Mouse (Mus musculus) granulocyte monocyte progenitor cell, adult 5-6 weeks (primary cell): ENCODE data around the gene Stxbp6. TPM values are rescaled to one million over a fixed set of nuclear protein-coding genes. Genes with fewer than 3 reads are reported as not detected.
A peak's percentile ranks its signal among the peaks of the same experiment; 100 is the strongest.

Experiments
- ATAC-seq: replicated peaks from 2 replicates; pipeline ENCODE4 v1.8.0; 2016; ENCODE audit warnings: mild to moderate bottlenecking, moderate TSS enrichment, inconsistent platforms; ENCODE audit not compliant: poor library complexity, severe bottlenecking
- total RNA-seq, 2 experiments: library from RNA; stranded (forward) in 1 of 2; stranded (reverse) in 1 of 2; fragments of 200-712, 200-1000 nt in 1 of 2; fragments of >200 nt in 1 of 2; fragmentation: Nextera tagmentation in 1 of 2; gene quantifications; 2 replicates each; pipeline ENCODE4 v1.2.3; 2014 to 2017

The Stxbp6 gene
- total RNA-seq, 2 experiments from 2014 or later: 6.4 to 8.3 TPM

- no peak for ATAC-seq
Observed at GRCm38 (mm10) chr12:45001996-45002395, 72.5 kb downstream of the Stxbp6 start.

DNA sequence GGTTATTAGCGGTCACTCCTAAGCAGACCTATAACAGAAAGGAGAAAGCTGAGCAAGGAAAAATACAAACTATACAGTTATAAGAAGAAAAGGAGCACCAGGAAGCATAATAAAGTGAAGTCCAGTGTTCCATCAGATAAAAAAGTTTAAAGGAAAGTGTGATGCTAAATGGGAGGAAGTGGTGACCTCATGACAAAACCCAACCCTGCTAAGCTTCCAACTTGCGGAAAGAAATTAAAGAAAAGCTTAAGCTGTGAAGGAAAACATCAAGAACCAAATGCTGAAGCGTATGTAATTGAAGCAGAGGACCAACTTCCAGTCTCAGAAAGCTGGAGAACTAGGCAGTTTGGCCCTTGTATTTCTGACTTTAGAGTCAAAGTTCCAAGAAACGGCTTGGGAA, 77.1 kb downstream of the Stxbp6 start:
- ATAC-seq: no peak

- ATAC-seq: no peak
Observed at GRCm38 (mm10) chr12:44996897-44997296, 77.6 kb downstream of the Stxbp6 start.

GRCm38 (mm10) chr12:44996274-44996673, 78.2 kb downstream of the Stxbp6 start:
- no peak for ATAC-seq

GRCm38 (mm10) chr12:44993391-44993790, 81.1 kb downstream of the Stxbp6 start:
- peak; percentile 94 for ATAC-seq

- ATAC-seq: 0 out of 2 replicates have a peak, but pooled peaks have one; percentile 16
Observed at GRCm38 (mm10) chr12:44992847-44993246, 81.7 kb downstream of the Stxbp6 start.

- ATAC-seq: no peak
Observed at GRCm38 (mm10) chr12:44990379-44990778, 84.1 kb downstream of the Stxbp6 start.

DNA sequence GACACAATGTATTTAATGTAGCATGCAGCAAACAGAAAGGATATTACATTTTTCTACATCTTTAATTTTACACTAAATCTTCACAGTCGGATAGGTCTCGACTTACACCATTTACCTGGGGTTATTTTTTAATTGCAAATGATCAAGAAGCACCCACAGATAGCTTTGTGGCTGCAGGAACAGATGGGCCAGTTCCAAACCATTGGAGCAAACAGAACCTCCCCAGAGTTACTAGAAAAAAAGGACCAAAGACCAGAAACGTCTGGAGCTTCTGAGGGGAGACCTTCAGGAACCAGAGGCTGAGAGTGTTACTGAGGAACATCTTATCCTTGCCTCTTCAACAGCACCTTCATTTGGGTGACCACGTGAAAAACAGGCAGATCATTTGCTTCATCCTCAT, 85.5 kb downstream of the Stxbp6 start:
- ATAC-seq: no peak

DNA sequence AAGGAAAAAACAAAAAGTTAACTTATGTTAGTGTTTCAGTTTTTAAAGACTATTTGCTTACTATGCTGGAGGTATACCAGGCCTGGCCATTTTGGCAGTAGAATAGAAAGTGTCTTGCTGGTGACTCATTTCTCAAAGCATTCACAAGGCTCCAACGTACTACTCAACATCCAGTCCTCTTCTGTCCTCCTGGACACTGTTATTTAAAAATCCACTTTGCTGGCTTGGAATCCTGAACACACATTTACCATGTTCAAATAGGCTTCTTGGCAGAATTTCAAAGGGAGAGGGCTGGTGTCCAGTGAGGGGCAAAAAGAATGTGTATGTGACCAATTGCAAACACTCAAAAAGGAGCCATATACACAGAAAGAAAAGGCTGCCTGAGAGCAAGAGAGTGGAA, 86.7 kb downstream of the Stxbp6 start:
- no peak for ATAC-seq

GRCm38 (mm10) chr12:44979316-44979848, 95.1 kb downstream of the Stxbp6 start:
- no peak for ATAC-seq

GRCm38 (mm10) chr12:44975266-44975665, 99.2 kb downstream of the Stxbp6 start:
- ATAC-seq: no peak

GRCm38 (mm10) chr12:44971477-44971876, 103.0 kb downstream of the Stxbp6 start:
- ATAC-seq: peak; percentile 53

DNA sequence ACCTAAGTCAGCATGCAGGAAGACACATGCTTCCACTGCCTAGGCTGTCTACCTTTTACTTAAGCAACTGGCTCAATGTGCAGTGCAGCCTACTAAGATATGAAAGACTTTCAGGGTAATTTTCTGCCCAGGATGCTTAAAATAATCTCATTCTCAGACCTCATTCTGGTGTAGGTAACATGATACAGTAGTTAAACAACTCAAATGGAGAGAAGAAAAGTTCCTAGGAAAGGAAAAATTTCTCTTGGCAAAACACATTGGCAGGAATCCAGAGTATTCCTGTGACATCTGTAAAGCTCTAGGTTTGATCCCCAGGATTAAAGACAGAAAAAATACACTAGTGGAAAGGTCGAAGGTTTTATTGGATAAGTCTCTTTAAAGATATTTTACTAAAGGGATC, 107.1 kb downstream of the Stxbp6 start:
- no peak for ATAC-seq

DNA sequence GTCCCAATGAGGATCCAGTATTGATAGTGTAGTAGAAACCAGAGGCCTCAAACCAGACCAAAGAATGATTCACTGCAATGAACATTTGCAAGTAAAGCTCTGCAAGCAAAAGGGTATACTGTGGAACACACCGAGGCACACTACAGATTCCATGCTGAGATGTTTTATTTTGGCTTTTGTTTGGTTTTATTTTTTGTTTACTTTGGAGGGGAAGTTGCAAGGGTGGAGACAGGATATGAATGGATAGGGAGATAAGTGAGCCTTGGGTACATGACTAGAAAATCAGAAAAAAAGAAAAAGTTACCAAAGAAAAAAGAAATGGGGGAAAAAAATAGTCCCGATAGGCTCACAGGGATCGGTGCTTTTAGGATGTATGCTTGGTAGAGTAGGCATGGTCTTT, 117.0 kb downstream of the Stxbp6 start:
- ATAC-seq: no peak

DNA sequence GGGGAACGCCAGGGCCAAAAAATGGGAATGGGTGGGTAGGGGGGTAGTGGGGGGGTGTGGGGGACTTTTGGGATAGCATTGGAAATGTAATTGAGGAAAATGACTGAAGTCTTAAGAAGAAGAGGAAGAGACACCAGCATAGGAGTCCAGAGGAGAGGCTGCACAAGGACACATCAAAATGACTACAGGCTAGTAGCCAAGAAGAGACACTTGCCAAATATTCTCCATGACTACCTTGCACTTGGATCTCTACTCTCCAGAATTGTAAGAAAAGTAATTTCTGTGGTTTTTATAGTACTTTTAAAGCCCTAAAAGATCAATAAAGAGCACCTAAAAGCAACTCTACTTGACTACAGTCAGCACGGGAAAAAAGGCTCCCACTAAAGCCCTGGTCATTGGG, 121.4 kb downstream of the Stxbp6 start:
- ATAC-seq: no peak

DNA sequence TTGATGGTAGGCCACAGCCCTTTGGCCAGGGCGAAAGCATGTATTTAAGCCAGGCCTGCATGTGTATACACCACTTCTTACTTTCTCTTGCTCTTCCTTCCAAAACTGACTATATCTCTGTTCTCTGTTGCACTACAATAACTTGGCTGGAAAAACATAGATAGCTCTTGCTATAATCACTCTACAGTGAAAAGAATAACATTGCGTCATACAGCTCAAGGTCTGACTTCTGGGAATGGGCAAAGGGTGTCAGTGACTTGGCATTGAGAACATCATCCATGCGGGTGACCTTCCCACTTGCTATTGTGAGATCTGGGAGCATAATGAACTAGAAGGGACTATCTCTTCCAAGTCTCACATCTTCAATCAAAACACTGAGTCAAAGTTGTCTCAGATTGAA, 122.4 kb downstream of the Stxbp6 start:
- ATAC-seq: no peak

DNA sequence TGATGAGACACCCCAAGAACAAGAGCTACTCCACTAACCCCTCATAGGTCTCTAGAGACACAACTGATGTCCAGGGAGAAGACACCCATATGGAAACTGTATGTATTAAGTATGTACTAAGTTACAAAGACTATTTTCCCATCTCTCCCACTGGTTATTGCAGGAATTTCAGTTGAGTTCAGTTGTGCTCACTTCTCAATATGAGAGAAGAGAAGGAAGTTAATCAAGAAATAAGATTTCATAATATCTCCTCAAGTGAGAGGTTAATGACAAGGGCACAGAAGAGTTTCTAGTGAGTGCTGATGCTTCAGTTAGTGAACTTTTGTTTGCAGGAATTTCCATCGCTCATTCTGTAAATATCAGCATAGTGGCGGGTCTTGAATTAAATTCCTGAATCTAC, 124.0 kb downstream of the Stxbp6 start:
- peak; percentile 53 for ATAC-seq

- no peak for ATAC-seq
Observed at GRCm38 (mm10) chr12:44947823-44948222, 126.7 kb downstream of the Stxbp6 start.

DNA sequence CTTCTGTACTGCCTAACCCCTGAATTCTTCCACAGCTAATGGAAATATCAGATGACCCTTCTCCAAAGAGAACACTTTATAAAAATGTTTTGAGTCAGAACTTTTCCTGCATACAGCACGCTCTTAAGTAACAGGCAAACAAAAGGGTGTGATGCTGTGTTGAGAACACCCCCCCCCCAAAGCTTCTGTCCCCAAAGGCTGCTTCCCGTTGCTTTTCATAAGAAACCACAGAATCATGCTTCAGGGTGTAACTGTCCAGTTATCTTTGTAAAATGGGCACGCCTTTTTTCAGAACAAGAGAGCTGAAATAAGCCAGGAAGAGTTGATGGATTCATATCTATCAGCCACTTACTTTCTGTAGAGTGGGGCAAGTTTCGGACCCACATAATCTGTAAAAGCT, 134.2 kb downstream of the Stxbp6 start:
- peak; percentile 59 for ATAC-seq

DNA sequence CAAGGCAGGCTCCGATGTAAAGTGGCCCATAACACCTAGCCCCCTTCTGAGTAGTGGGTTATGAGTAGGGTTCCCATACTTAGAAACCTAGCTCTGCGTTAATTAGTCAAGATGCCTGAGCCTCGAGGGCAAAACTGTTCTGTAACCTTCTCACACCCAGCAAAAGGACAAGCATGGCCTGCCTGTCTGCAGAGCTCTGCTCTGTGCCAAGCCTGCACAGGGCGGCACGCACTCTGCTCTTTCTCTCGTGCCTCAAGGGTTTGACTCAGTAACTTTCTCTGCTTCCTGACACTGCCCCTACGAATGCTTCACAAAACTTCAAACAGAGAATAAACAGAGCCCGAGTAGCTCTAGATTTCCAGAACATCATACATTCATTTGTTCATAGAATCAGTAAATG, 135.4 kb downstream of the Stxbp6 start:
- no peak for ATAC-seq

DNA sequence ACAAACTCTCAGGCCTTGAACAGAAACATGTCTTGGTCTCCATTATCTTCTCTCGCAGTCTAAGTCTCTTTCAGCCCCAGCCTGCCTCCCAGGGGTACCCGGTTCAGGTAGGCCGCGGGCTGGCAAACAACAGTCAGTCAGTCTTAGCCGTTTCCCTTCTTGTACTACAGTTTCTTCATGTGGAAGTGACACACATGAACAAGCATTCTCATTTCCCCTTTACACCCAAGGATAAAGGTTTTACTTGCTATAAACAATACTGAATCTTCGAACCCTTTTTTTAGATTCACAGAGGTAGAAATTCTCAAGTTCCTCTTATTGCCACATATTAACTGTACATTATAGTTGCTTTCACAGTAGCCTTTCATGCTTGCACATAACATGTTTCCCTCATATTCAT, 141.6 kb downstream of the Stxbp6 start:
- peak; percentile 89 for ATAC-seq

GRCm38 (mm10) chr12:44931716-44932115, 142.8 kb downstream of the Stxbp6 start:
- peak; percentile 12 for ATAC-seq

DNA sequence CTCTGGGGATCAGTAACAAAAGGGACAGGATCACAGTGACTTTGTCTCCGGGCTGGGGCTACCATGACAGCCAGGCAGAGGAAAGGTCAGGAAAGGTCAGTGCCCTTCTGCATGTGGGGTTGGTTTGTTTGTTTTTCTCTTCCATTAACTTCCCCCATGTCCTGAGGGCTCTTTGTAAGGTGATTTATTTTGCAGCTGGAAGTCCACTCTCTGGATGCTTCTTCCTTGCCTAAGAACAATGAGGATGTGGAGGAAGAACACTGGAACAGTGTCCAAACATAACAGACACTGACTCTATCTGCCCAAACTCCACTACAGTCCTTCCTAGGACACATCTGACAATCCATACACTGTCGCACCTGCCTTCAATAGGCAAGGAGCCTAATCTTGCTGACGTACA, 146.1 kb downstream of the Stxbp6 start:
- ATAC-seq: no peak
